Mouse (Mus musculus): ENCODE data around the gene Cadps. TPM values are rescaled to one million over a fixed set of nuclear protein-coding genes. Genes with fewer than 3 reads are reported as not detected.
"Not testable (repeated sequence)": the region's sequence is repeated elsewhere in the genome, so short reads cannot be mapped to it uniquely, and the experiment has no call there.

The Cadps gene
- total and polyA plus RNA-seq, 3 experiments: 0.04 to 0.07 TPM; not detected in 1

DNA sequence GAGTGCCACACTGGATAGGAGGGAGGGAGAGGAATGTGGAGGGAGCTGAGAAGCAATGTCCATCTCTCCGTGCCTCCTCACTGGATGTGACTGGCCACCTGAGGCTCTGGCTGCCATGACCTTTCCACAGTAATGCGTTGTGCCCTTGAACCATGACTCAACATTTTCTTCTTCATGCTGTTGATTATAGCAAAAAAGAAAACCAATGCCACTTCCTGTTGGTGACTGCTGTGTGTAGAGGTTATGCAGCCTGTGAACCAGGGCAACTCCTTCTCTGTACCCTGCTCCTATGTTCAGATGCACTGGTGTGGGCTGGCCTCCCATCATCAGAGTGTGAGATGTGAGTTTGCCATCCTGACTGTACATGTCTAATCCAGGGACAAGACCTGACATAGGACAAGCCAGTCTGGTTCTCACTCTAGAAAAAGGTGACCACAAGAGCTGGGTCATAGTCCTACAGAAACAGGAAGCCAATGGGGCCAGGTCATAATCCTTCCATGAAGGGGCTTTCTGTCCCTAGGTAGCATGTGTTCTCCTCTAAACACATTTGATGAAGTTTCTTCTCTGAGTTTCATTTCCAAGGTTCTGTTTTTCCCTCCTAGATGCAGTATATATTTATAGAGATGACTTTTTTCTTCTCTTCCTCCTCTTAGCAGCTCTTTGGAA, 245.3 kb downstream of the Cadps start:
- DNase-seq (ENCODE audit: extremely low read depth): peak; percentile 40
- Histone ChIP-seq H3K79me2 (replicated peaks; ENCODE audit: control insufficient read depth, extremely low read depth, insufficient read depth, poor library complexity, severe bottlenecking) (no peaks in the 10 kb centered on the region), H3K36me3 (replicated peaks in 1 of 2; ENCODE audit: control insufficient read depth in 1 of 2, insufficient read depth in 1 of 2, low read length in 1 of 2) (no peaks in the 10 kb centered on the region), H3K27ac (ENCODE audit: insufficient read depth, low read depth) (no peak overlapping the region), H3K4me1 (ENCODE audit: control insufficient read depth in 1 of 2, insufficient read depth in 2 of 2) (peaks cover 11 to 42% of the 10 kb centered on the region in 2 experiments), H3K4me2 (ENCODE audit: insufficient read depth, low read depth, poor library complexity, severe bottlenecking) (no peak overlapping the region), H3K27me3 (replicated peaks) (no peaks in the 10 kb centered on the region), H3K9me3 (replicated peaks; ENCODE audit: low read length) (no peaks in the 10 kb centered on the region), H3K4me3 (replicated peaks in 1 of 3; ENCODE audit: low read depth in 2 of 3, low read length in 2 of 3, poor library complexity in 1 of 3) (peak overlapping the region in 1 of 3 experiments; percentile 27), H3K9ac (ENCODE audit: insufficient read depth, low read depth) (no peak overlapping the region)
- TF ChIP-seq MEF2A (IDR thresholded peaks at IDR 0.05; ENCODE audit: borderline replicate concordance, low read depth, low read length) (no peak), MYC (IDR thresholded peaks at IDR 0.05; ENCODE audit: low read depth, low read length) (no peak), MXI1 (IDR thresholded peaks at IDR 0.05; ENCODE audit: low read depth, low read length) (no peak), ZNF384 (IDR thresholded peaks at IDR 0.05; ENCODE audit: low read depth, low read length) (no peak), CHD1 (IDR thresholded peaks at IDR 0.05; ENCODE audit: low read depth, low read length) (no peak), ZMIZ1 (IDR thresholded peaks at IDR 0.05; ENCODE audit: low read depth, low read length) (no peak)
- dilution Hi-C loops (cut with MboI; ENCODE audit: extremely low pct_ligation_motif_present, extremely low pct_unique_long_range_greater_than_20kb, low sequenced_read_pairs) (no loop called here), in situ Hi-C loops (cut with MboI; ENCODE audit: low pct_ligation_motif_present, low pct_unique_long_range_greater_than_20kb, low sequenced_read_pairs) (no loop called here)

DNA sequence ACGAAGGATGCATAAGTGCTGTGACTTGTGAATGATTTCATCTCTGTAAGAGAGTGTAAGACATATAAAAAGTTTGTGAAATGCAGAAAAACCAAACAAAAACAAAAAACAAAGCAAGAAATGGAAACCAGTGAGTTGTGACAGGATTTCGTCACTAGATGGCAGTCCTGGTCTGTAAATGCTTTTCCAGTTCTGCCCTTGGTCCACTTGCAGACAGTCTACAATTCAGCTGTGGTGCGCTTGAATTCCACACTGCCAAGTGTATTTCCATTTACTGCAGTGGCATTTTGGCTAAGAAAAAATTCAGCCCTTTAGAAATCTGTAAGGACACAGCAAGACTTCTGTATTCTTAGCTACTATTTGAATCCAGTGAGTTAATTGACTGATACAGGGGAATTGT, 247.8 kb downstream of the Cadps start:
- H3K27ac ChIP-seq (ENCODE audit: insufficient read depth, low read depth): no peak overlapping the region
- H3K4me1 ChIP-seq (ENCODE audit: control insufficient read depth in 1 of 2, insufficient read depth in 2 of 2): peaks cover 8 to 33% of the 10 kb centered on the region in 2 experiments
- in situ Hi-C loops (cut with MboI; ENCODE audit: low pct_ligation_motif_present, low pct_unique_long_range_greater_than_20kb, low sequenced_read_pairs): no loop called here
- no peaks in the 10 kb centered on the region for H3K36me3 ChIP-seq (replicated peaks in 1 of 2; ENCODE audit: control insufficient read depth in 1 of 2, insufficient read depth in 1 of 2, low read length in 1 of 2)
- H3K27me3 ChIP-seq (replicated peaks): no peaks in the 10 kb centered on the region
- H3K79me2 ChIP-seq (replicated peaks; ENCODE audit: control insufficient read depth, extremely low read depth, insufficient read depth, poor library complexity, severe bottlenecking): no peaks in the 10 kb centered on the region
- H3K9me3 ChIP-seq (replicated peaks; ENCODE audit: low read length): no peaks in the 10 kb centered on the region
- H3K4me3 ChIP-seq (replicated peaks in 1 of 3; ENCODE audit: low read depth in 2 of 3, low read length in 2 of 3, poor library complexity in 1 of 3): no peak overlapping the region
- peak; percentile 69 for DNase-seq (ENCODE audit: extremely low read depth)
- no peak overlapping the region for H3K4me2 ChIP-seq (ENCODE audit: insufficient read depth, low read depth, poor library complexity, severe bottlenecking)
- dilution Hi-C loops (cut with MboI; ENCODE audit: extremely low pct_ligation_motif_present, extremely low pct_unique_long_range_greater_than_20kb, low sequenced_read_pairs): no loop called here
- TF ChIP-seq CTCF (conservative IDR thresholded peaks at IDR 0.05 in 1 of 2, IDR thresholded peaks at IDR 0.05 in 1 of 2; ENCODE audit: low read depth in 2 of 2, low read length in 2 of 2): peak; percentile 71 to 87
- TF ChIP-seq ZC3H11A (IDR thresholded peaks at IDR 0.05; ENCODE audit: low read depth, low read length): peak; percentile 65; the same call in 1 of the 2 replicates
- TF ChIP-seq NELFE (IDR thresholded peaks at IDR 0.05; ENCODE audit: low read depth, low read length): no peak
- TF ChIP-seq SMC3 (IDR thresholded peaks at IDR 0.05; ENCODE audit: low read depth, low read length): peak; percentile 89
- peak; percentile 99 for TF ChIP-seq RAD21 (IDR thresholded peaks at IDR 0.05; ENCODE audit: low read depth, low read length)
- no peak for TF ChIP-seq MEF2A (IDR thresholded peaks at IDR 0.05; ENCODE audit: borderline replicate concordance, low read depth, low read length)
- H3K9ac ChIP-seq (ENCODE audit: insufficient read depth, low read depth): no peak overlapping the region

DNA sequence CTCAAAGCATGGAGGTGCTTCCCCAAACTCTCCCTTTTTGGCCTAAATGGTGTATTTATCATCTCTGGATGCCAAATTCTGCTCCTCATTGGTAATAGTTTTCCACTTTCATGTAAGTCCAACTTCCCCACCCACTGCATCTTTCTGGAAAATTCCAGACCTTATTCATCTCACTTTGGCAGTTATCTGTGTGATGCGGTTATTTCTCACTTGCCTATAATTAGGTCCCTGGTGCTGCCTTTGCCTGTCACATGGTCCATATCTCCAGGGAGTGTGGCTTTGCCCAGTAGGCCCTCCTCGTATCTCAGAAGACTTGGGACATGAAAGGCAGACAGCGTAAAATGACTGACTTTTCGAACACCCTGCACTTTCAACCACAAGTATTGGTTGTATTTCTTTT, 248.5 kb downstream of the Cadps start:
- H3K36me3 ChIP-seq (replicated peaks in 1 of 2; ENCODE audit: control insufficient read depth in 1 of 2, insufficient read depth in 1 of 2, low read length in 1 of 2): no peaks in the 10 kb centered on the region
- H3K4me3 ChIP-seq (replicated peaks in 1 of 3; ENCODE audit: low read depth in 2 of 3, low read length in 2 of 3, poor library complexity in 1 of 3): no peak overlapping the region
- H3K79me2 ChIP-seq (replicated peaks; ENCODE audit: control insufficient read depth, extremely low read depth, insufficient read depth, poor library complexity, severe bottlenecking): no peaks in the 10 kb centered on the region
- TF ChIP-seq ZKSCAN1 (IDR thresholded peaks at IDR 0.05; ENCODE audit: borderline replicate concordance, low read depth, low read length) (no peak), E2F4 (IDR thresholded peaks at IDR 0.05; ENCODE audit: insufficient replicate concordance, low read depth, low read length) (no peak), USF1 (IDR thresholded peaks at IDR 0.05; ENCODE audit: low read depth, low read length) (no peak), GABPA (IDR thresholded peaks at IDR 0.05; ENCODE audit: insufficient replicate concordance, low read depth, low read length) (no peak)
- H3K4me1 ChIP-seq (ENCODE audit: control insufficient read depth in 1 of 2, insufficient read depth in 2 of 2): peaks cover 8 to 33% of the 10 kb centered on the region in 2 experiments
- H3K9ac ChIP-seq (ENCODE audit: insufficient read depth, low read depth): no peak overlapping the region
- no peaks in the 10 kb centered on the region for H3K9me3 ChIP-seq (replicated peaks; ENCODE audit: low read length)
- H3K27ac ChIP-seq (ENCODE audit: insufficient read depth, low read depth): no peak overlapping the region
- H3K27me3 ChIP-seq (replicated peaks): no peaks in the 10 kb centered on the region
- in situ Hi-C loops (cut with MboI; ENCODE audit: low pct_ligation_motif_present, low pct_unique_long_range_greater_than_20kb, low sequenced_read_pairs) (loop anchor here (5.0 kb wide), 1 partner anchor 618 kb away; no protein-coding TSS in a partner anchor), dilution Hi-C loops (cut with MboI; ENCODE audit: extremely low pct_ligation_motif_present, extremely low pct_unique_long_range_greater_than_20kb, low sequenced_read_pairs) (no loop called here)
- H3K4me2 ChIP-seq (ENCODE audit: insufficient read depth, low read depth, poor library complexity, severe bottlenecking): no peak overlapping the region
- DNase-seq (ENCODE audit: extremely low read depth): no peak

DNA sequence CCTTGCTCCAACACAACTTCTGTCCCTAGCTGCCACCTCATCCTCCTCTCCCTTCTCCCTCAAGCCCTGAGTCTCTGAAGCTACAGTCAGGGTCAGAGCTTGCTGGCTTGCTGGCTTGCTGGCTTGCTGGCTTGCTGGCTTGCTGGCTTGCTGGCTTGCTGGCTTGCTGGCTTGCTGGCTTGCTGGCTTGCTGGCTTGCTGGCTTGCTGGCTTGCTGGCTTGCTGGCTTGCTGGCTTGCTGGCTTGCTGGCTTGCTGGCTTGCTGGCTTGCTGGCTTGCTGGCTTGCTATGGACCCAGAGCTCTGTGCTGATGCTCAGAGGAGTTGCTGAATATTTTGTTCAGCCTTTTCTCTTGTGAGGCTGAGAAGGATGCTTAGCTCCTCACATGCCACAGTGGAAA, 261.1 kb downstream of the Cadps start:
- H3K9me3 ChIP-seq (replicated peaks; ENCODE audit: low read length); DNase-seq (ENCODE audit: extremely low read depth); dilution Hi-C loops (cut with MboI; ENCODE audit: extremely low pct_ligation_motif_present, extremely low pct_unique_long_range_greater_than_20kb, low sequenced_read_pairs); H3K27ac ChIP-seq (ENCODE audit: insufficient read depth, low read depth); in situ Hi-C loops (cut with MboI; ENCODE audit: low pct_ligation_motif_present, low pct_unique_long_range_greater_than_20kb, low sequenced_read_pairs); H3K4me3 ChIP-seq (replicated peaks in 1 of 3; ENCODE audit: low read depth in 2 of 3, low read length in 2 of 3, poor library complexity in 1 of 3); H3K79me2 ChIP-seq (replicated peaks; ENCODE audit: control insufficient read depth, extremely low read depth, insufficient read depth, poor library complexity, severe bottlenecking); H3K4me1 ChIP-seq (ENCODE audit: control insufficient read depth in 1 of 2, insufficient read depth in 2 of 2); H3K36me3 ChIP-seq (replicated peaks in 1 of 2; ENCODE audit: control insufficient read depth in 1 of 2, insufficient read depth in 1 of 2, low read length in 1 of 2); H3K27me3 ChIP-seq (replicated peaks); H3K9ac ChIP-seq (ENCODE audit: insufficient read depth, low read depth); H3K4me2 ChIP-seq (ENCODE audit: insufficient read depth, low read depth, poor library complexity, severe bottlenecking): not testable (repeated sequence)
